Mouse (Mus musculus) megakaryocyte progenitor cell, adult 5-6 weeks (primary cell): Measurements from ENCODE around the gene Oxct2b. TPM values are rescaled to one million over a fixed set of nuclear protein-coding genes. Genes with fewer than 3 reads are reported as not detected.
"Not testable (repeated sequence)": the region's sequence is repeated elsewhere in the genome, so short reads cannot be mapped to it uniquely, and the experiment has no call there.

ENCODE experiments used
- ATAC-seq: replicated peaks from 2 replicates; pipeline ENCODE4 v1.8.0; 2016; ENCODE audit warnings: mild to moderate bottlenecking, moderate TSS enrichment, inconsistent platforms; ENCODE audit not compliant: poor library complexity
- total RNA-seq, 2 experiments: library from RNA; stranded (forward) in 1 of 2; stranded (reverse) in 1 of 2; fragments of 157-497, 149-512 nt in 1 of 2; fragments of 200-1000 nt in 1 of 2; gene quantifications; 2 replicates each; pipeline versions ENCODE4 v1.2.3 to v1.2.4; 2015 to 2017

The Oxct2b gene
- not detected in 2 replicates for total RNA-seq (2015)
- not detected in 2 replicates for total RNA-seq (2017)

DNA sequence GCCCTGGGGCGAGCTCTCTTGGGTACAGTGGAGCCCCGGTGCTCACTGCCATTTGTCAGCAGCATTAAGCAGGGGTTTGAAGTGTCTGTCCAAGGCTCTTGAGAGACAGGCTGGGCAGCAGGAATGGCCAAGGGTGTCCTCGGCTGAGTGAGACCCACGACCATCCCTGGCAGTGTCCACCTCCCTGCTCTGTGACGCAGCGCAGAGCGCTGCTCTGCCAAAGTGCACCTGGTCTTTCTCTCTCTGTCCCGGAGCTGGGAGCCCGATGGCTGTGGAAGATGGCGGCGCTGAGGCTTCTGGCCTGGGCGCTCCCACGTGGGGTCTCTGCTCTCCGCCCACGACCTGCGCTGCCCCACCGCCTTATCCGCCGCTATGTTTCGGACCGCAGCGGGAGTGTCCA lies at the start of gene Oxct2b:
Oxct2b (plus strand) TSS at position 256 of the 400 bp plus-strand sequence.
- ATAC-seq, result no peak

DNA sequence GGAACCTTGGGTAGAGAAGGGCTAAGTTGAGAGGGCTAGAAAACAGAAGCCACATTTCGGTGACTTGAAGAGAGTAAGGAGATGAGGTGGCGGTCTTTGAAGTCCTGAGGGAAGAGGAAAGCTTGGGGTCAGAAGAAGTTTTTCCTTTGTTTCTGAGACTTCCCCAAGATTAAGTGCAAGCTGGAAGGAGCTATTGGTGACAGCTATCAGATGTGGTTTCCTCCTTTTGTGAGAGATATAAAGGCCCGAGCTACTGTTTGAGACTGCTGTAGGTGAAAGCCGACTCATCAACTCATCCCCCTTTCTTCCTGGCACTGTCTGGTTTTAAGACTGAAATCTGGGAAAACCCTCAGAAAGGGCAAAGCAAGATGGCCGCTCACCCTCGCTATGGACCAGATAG lies 47.4 kb upstream of the Oxct2b start:
- no peak for ATAC-seq

DNA sequence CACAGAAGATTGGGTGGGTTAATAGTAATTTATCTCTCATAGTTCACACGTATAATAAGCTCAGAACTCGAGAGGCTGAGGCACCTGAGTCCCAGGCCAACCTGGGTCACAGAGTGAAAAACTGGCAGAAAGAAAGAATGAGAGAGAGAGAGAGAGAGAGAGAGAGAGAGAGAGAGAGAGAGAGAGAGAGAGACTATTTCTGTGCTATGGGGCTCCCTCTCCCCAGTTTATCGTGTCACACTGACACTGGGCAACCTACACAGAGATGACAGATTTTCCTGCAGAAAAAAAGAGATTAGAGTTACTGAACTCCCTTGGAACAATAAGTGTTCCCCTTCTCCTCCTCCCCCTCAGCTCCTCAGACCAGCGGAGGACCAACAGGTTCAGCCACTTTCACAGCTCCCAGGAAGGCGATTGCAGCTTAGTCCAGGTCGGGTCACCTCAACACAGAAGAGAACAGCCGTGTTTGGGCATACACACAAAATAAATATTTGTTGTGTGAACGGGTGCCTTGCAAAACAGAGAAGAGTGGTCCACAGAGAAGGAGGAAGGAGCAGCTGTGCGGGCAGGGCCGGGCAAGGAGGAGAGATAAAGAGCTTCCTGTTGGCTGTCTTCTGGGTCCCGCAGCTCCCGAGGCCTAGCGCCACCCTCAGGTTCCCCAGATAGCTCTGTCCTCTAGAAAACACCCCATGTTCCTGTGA lies 44.6 kb upstream of the Oxct2b start:
- peak; percentile 99 for ATAC-seq

DNA sequence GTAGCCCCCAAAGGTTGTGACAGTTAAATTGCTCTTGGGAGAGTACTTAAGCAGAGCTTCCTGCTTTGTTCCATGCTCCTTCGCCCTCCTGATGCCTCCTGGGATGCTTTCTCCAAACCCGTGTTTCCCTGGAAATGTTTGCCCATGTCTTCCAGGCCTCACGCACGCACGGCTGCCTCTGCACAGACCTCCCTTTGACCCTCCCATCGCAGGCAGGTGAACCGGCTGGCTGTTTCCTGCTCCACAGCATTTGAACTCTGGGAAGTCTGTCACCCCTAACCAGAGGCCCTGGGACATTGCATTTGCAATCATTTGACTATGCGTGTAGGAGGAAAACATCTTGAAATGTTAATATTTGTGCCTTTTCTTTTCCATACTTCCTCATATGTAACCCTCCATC lies 39.1 kb upstream of the Oxct2b start:
- no peak for ATAC-seq

DNA sequence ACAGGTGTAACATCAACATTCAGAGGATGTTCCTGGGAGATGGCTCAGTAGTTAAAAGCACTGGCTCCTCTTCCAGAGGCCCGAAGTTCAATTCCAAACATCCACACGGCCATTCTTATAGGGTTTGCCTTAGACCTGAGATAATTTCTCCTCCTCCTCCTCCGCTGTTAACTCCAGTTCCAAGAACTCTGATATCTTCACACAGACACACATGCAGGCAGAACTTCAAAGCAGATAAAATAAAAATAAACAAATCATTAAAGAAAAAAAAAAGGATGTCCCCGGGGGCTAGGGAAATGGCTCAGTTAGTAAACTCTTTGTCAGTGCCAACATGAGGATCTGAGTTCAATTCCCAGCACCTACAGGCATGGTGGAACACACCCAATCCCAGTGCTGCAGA lies 37.8 kb upstream of the Oxct2b start:
- peak; percentile 38 for ATAC-seq

DNA sequence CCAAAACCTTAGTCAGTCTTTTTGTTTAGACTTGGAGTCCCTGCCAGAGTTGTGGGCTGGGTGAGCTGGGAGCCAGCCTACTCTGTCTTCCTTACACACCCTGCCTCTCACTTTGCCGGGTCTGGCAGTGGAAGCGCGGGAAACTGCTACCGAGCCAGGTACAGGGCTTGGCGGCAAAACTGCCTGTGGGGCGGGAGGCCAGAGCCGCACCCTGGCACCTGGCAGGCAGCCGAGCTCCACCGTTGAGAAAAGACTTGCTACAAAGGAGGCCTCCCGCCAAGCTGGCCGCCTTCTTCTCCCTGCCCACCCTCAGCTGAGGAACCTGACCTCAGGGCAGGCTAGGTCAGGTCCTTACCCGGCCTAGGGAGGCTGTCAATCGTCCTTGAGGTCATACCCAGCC lies 35.3 kb upstream of the Oxct2b start:
- peak; percentile 45 for ATAC-seq

DNA sequence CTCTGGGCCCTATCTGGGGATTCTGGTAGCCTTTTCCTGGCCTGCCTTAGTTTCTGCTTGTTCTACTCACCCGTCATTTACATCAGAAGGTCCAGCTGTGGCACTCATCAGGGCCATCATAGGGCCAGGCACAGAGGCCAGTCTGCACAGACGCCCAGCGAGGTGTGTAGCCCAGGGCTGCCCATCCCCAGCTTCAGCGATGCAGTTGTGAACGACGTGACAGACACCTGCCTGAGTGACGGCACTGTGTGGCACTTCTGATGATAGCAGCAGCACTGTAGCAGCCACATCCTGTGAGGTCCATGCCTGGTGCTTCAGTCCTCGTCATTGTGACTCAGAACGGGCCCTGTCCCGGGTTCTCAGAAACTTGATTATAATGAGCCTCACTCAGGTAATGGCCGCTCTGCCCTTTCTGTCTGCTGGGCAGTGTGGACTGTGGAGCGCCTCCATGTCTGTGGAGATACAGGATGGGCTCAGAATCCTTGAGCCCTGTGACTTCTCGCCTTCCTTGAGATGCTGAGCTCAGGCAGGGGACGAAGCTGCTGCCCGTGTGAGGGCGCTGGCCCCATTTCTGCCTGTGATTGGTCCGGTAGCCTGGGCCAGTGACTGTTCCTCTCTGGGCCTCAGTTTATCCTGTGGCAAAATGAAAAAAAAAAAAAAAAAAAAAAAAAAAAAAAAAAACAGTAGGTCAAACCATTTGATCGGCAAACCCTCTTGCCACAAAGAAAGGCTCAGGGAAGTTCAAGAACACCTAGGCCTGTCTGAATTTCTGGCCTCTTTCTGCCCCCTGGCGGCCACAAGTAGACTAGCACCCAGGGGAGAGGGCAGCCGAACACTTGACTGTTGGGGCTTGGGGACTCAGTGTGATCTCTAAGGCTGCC lies 33.5 kb upstream of the Oxct2b start:
- ATAC-seq, result peak; percentile 86

DNA sequence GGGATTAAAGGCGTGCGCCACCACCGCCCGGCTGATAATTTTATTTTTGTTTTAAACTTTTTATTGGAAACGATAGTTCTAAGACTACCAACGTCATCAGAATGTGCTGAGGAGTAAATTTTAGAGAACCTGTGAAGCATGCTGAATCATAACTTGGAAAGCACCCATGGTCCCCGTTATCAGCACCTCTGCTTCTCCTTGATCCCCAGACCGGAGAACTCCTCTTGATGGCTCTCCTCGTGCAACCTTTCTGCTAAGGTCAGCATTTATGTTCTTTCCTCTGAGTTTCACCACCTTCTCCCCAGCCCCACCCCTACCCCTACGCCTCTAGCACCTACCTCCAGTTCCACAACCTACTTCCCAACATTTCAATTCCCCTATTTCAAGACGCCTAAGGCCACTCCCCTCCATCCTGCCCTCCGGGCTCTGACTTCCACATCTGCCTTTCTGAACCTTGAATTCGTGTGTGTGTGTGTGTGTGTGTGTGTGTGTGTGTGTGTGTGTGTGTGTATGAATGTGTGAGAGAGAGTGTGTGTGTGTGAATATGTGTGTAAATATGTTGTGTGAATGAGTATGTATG lies 32.7 kb upstream of the Oxct2b start:
- ATAC-seq, result no peak; the same call in 1 of the 2 replicates

DNA sequence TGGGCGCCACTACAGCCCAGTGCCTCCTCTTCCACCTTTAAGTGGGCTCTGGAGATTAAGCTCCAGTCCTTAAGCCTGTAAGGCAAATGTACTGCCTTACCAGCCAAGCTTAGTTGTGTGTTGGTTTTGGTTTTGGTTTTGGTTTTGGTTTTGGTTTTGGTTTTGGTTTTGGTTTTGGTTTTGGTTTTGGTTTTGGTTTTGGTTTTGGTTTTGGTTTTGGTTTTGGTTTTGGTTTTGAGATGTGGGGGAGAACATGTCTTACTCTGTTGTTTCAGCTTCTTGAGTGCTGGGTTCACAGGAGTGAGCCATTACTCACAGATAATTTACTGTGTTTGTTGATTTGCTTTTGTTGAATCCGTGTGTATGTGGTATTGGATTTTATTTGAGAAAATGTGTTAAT lies 30.8 kb upstream of the Oxct2b start:
- ATAC-seq, result no peak

DNA sequence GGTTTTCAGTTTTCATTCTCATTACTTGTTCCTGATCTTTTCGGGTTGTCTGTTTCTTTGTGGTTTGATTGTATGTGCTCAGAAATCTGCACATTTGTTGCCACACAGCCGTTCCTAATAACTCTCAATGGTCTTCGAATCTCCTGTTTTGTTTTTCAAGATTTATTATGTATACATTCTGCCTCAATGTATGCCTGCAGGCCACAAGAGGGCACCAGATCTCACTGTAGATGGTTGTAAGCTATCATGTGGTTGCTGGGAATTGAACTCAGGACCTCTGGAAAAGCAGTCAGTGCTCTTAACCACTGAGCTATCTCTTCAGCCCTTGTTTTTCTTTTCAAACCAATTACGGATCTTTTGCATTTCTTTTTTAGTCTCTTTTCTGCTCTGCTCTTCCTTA lies 29.7 kb upstream of the Oxct2b start:
- ATAC-seq, result no peak

DNA sequence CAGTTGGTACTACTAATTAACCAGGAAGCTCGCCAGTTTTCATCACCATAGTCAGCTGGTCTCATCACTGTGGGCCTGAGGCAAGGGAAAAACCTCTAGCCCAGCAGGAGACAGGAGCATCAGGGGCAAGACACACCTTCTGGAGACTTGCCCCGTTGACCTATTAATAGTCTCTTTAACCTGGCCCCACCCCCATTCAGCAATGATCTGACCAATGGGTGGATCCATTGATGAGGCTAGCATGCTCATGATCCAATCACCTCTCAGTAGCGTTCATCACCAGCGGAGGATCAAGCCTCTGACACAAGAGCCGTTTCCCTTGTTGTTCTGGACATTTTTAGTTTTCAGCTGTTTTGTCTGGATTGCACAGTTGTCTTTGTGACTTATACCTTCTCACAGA lies 23.4 kb upstream of the Oxct2b start:
- no peak for ATAC-seq

DNA sequence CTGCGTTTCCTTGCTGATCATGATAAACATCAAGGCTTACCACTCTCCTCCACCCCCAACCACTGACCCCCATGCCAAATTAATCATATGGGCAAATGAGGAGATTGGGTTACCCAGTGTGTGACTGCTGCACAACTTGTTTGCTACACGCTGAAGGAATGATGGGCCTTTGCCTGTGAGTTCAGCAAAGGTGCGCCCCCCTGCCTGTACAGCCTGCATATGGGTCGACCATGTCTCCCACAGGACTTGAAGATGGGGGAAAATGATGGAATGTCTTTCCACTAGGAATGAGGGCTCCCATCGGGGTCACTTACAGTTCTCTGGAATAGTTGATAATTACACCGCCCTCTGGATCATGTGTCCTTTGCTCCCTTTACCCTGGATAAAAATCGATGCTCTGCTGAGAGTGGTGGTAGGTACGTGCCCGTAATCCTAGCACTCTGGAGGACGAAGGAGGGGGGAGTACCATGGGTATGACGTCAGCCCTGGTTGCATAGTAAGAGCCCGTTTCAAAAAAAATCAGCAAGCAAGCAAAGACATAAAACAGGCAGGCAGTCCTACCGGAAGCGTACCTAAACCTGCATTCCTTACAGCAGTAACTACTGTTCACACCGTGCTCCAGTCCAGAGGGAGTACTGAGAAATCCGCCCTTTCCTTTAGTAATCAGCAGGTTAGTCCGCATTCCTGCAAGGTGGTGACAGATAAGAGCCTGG lies 22.8 kb upstream of the Oxct2b start:
- ATAC-seq, result no peak

DNA sequence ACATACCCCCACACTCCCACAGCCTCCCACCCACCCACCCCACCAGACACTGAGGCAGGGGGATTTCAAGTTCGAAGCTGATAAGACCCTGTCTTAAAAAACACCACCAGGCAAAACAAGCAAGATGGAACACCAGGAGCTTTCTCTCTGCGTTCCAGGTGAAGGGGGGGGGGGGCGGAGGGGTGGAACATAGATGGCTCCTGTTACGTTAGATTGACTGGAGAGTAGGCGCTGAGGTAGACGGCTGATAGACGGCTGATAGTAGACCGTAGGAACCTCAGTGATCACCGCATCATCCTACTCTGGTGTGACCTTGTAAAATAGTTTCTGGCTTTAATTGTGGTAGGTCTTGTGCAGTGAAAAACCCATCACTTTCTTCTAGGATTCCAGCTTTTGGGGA lies 22.2 kb upstream of the Oxct2b start:
- no peak for ATAC-seq

DNA sequence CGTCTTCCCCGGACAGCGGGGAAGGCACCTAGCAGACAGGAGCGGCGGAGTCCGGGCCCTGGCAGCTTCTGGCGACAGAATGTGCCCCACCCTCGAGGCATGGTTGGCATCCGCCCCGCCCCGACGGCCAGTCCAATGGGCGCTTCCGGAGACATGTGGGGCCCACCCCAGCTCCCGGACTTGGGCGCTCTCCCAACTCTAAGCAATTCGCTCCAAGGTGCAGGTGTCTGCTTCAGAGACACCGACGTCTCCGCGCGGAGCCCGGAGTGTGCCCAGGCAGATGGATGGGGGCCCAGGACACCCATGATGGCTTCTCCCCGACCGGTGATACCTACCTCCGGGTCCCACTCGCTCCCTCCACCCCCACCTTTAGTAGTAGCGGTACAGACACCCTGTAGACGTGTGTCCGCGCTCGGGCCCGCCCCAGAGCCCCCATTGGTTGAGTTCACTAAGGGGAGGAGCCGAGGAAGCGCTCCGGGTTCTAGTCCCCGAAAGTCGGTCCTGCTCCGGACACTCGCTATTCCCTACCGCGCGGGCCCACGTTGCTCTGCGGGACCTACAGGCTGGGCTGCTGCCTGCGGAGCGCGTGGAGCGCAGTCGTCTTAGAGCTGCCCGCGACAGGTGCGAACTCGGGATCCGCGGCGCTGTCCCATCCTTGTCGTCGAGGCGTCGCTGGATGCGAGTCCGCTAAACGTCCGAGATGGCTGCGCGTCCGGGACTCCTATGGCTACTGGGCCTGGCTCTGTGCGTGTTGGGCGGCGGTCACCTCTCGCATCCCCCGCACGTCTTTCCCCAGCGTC lies 11.2 kb upstream of the Oxct2b start, which contains the start of gene Bmp8b:
Bmp8b (plus strand) TSS at position 515 of the 800 bp plus-strand sequence.
- ATAC-seq, result peak; percentile 27

DNA sequence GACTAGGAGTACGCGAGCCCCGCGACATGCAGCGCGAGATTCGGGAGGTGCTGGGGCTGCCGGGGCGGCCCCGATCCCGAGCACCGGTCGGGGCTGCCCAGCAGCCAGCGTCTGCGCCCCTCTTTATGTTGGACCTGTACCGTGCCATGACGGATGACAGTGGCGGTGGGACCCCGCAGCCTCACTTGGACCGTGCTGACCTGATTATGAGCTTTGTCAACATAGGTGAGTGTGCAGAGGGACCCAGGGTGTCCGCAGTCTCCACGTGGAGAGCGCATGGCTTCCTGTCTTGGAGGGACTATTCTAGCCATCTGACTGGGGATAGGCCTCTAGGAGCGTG lies 10.6 kb upstream of the Oxct2b start:
- ATAC-seq, result no peak

DNA sequence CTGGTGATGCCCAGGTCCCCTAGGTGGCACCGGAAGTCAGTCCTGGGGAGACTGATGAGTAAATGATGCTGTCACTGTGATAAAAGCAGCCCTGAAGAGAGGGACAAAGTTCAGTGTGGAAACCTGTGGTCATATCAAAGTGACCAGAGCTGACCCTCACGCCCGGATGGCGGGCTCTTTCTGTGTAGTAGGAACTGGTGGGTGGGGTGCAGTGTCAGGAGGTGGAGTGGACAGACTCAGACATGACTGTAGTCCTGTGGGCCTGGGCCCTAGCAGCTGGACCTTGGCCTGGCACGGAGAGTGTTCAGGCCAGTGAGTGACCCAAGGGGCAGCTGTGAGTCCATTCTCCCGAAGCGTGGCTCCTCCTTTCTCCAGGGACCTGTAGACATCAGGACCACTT lies 10.1 kb upstream of the Oxct2b start:
- ATAC-seq, result not testable (repeated sequence)

DNA sequence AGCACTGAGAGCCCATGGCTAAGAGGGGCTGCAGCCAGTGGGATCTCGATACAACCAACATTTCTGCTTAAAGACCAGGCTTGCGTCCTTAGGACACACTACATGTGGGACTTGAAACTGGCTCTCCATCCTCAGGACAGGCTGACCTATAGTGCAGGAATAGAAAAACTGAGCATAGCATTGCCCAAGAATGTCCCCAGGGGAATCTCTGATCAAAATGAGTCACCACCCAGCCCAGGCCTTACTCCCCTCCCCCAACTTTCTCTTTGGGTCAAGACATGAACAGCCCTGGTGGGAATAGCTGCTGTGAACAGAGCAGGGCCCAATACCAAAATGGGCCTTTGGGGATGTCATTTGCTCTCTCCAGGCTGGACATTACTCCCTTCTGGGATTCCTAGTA lies 9.2 kb upstream of the Oxct2b start:
- no peak for ATAC-seq

DNA sequence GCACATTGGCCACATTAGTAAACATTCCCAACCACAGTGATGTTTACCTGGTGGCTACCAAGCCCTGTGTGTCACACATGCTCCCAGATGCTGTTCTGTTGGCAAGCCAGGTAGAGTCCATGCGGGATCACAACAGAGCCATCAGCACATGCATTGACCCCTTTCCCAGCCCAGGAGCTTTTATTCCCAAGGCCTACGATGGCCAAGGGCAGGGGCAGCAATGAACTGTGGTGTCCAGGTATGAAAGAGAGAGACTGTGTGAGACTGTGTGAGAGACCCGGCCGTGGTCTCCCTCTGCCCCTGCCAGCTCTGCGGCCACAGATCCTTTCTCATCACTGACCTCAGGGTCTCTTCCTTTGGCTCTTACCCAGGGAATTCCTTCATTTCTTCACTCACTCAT lies 8.0 kb upstream of the Oxct2b start:
- ATAC-seq, result no peak

DNA sequence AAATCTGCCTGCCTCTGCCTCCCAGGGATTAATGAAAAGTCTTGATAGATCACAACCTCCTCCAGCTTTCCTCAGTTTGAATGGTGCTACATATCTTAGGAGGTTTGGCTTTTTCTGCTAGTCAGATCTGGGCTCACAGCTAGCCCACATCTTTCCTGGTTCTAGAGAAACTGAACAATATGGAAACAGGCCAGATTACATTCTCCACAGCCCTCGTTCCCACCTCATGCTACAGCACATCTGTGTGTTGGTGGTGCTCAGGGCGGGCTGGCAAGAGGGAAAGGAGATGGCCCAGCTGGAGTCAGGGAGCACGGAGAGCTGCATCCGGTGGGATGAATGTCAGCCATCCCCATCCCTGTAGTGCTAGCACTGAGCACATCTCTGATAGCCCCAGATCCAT lies 5.3 kb upstream of the Oxct2b start:
- no peak for ATAC-seq

DNA sequence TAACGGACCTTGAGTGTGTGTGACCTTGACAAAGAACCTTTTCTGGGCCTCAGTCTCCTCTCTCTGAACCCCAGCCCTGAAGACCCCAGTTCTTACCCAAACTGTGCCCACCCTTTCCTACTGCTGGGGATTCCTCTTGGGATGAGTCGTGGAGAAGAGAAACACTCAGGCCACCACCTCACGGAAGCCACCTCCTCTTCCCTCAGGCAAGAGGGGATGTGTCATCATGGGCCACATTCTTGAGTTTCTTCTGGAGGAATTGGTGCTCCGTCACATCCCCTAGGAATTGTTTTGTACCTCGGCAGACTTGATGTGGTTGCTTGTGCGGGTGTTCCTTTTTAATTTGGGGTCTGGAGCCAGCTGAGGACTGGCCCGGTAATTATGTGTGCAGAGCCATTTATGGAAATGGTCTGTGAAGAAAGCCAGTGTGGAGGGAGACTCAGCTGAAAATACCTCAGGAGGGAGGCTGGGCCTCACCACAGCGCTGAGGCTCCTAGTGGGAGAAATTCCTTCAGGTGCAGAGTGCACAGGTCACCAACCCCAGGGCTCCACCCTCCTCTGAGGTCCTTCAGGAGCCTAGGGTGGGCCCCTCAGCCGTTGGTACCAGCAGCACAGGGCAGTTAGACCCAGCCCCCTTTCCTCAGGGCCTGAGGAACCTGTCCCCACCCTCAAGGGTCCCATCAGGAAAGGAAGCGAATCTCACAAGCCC lies 4.6 kb upstream of the Oxct2b start:
- not testable (repeated sequence) for ATAC-seq
